Mouse (Mus musculus): ENCODE data around the gene Myh9. TPM values are rescaled to one million over a fixed set of nuclear protein-coding genes. Genes with fewer than 3 reads are reported as not detected.

Myh9 gene
- polyA plus RNA-seq, 1 experiment, result 187 TPM

DNA sequence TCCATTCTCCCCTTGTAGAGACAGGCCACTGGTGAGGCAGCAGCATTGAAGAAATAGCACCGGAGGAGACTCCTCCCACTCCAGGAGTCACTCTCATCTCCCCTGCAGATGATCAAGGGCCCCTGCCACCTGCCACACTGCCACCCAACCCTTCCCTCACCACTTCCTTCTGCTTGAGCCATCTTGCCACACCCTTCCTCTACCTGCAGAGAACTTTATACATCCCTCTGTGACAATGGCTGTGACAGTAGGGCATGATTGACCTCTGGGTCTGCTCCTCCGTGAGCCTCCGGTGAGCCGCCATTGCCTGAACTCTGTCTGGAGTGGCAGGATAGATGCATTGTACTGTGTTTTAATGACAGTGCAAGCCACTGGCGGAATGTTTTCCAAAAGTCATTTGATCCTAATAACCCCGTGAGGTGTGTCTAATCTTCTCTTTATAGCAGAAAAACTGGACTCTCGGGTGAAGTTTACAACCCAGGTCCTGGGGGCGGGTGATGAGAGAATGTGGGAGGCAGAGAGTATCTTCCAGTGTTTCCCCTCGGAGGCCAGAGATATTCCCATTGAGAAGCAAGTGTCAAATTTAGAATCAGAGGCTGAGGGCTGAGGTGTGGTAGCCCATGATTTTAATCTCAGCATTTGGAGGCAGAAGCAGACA lies 7.7 kb upstream of the Myh9 start:
- TF ChIP-seq GATA1 (IDR thresholded peaks at IDR 0.05; ENCODE audit: low read length), result no peak

DNA sequence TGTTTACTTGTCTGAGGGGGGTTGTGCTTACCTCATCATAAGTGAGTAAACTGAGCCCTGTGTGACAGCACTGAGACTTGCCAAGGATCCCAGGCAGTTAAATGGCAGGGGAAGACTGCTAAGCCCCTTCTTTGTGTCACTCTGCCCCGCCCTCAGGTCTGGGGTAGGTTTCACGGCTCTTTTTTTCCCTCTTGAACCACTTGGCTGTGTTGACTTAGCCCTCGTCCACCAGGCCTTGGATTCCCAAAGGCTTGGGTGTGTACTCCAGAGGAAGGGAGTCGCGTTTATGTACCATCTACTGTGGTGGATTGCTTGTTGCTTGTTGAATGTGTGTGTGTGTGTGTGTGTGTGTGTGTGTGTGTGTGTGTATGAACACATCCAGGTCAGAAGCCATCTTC lies 7.1 kb upstream of the Myh9 start:
- TF ChIP-seq GATA1 (IDR thresholded peaks at IDR 0.05; ENCODE audit: low read length), result no peak

DNA sequence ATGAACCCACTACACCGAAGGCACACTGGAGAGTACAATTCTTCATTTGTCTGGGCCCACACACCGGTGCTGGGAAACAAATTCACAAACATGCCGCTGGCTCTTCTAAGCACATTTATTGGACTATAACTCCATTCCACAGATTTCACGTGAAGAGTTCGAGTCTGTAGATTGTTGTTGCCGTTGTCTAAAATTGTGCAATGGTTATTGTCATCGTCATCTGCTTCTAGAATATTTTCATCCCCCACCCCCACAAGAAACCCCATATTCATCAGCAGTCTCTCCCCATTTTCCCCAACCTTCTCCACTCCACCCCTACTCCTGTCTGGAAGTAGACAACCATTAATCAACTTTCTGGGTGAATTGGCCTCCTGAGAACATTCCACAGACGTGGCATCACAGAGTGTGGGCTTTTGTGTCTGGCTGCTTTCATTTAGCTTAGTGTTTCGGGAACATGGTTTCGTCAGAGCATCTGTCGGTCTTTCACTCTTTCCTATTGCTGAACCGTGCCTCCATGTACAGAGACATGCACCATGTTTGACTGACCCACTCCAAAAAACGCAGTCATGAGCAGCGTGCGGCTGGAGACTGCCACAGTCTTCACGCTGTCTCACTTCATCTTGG lies 6.6 kb upstream of the Myh9 start:
- no peak for TF ChIP-seq GATA1 (IDR thresholded peaks at IDR 0.05; ENCODE audit: low read length)

DNA sequence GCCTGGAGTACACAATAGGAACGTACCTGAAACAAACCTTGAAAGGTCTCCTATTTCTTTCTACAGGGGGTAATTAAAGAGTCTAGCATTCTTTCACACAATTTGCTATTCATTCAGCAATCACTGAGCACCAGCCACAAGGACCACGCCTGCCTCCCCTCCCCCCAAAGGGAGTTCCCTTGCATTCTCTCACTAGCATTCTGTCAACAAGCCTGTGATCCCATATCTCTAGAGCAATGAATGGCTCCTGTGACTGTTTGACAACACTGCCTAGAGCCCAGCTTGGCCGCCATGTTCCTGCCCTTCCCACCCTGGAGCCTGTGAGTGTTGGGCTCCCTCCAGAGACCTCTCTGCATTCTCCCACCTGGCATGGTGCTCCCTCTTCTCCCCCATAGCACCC lies 5.9 kb upstream of the Myh9 start:
- TF ChIP-seq GATA1 (IDR thresholded peaks at IDR 0.05; ENCODE audit: low read length), result no peak

DNA sequence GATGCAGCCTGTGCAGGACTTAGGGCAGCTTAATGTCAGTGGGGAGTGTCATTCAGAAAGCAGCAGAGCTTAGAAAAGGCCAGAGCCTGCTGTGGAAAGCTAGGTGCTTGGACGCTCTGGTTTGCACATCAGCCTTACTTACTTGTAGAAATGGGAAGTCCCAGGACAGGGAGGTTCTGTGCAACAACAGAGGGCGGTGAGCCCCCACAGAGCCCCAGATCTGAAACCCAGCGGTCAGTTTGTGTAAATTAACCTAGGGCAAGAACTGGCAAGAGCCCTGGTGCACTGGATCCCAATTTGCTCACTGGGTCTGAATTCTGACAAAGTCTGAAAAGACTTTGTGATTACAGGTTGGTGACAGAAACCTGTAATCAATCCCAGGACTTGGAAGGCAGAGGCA lies 5.1 kb upstream of the Myh9 start:
- no peak for TF ChIP-seq GATA1 (IDR thresholded peaks at IDR 0.05; ENCODE audit: low read length)

DNA sequence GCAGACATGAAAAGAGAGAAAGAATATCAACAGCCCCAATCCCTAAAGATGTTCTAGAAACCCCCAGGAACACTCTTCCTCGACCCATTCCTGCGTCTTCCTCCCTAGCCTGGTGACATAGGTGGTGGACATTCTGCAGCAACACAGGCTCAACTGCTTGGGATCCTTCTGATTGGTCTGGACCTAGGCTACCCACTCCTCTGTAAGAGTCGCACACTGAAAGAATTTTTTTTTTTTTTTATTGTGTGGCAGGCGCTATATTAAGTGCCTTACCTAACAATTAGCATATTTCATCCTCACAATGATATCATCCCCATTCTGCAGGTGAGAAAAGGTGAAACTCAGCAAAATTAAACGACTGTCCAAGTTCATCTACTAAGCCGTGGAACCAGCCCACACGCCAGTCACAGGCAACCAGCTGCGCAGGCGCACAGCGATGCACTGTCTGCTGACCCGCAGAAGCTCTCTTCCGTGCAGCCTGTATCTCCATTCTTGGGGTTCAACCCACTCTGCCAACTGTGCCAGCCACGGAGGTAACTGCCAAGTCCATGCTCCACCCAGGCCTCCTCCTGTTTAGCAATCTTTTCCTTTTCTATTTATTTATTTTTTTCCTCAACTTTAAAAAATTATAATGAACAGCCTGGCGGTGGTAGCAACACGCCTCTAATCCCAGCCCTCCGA lies 3.1 kb upstream of the Myh9 start:
- TF ChIP-seq GATA1 (IDR thresholded peaks at IDR 0.05; ENCODE audit: low read length), result no peak

DNA sequence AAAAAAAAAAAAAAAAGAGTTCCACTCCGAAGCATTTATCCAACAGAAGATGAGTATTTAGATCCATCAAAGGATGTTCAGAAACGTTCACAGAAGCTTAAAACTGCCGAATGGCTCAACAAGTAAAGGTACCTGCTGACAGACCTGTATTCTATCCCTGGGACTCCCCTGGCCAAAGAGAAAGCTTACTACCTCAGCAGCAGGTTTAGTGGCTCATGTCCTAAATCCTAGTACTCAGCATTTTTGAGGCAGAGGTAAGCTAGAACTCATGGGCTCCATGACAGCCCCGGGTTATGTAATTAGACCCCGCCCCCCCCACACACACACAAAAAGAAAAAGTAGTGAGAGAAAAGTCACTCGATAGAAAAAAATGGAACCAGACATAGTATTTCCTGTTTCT lies 2.1 kb upstream of the Myh9 start:
- TF ChIP-seq GATA1 (IDR thresholded peaks at IDR 0.05; ENCODE audit: low read length), result no peak

DNA sequence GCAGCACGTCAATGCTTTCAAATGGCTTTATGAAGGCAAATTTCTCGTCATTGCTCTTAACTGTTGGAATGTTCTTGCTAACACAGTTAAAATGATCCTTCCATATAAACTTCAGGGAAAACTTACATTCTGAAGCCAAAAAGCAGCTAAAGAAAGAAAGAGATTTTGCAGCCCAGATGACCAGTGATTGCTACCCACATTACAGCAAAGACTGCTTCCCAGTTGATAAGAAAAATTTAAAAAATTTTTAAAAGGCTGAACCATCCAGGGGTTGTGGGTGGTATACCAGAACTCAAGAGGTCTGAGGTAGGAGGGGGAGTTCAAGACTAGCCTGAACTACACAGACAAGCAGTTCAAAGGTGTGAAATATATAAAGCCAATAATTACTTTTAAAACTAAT lies 1.1 kb upstream of the Myh9 start:
- TF ChIP-seq GATA1 (IDR thresholded peaks at IDR 0.05; ENCODE audit: low read length), result no peak

DNA sequence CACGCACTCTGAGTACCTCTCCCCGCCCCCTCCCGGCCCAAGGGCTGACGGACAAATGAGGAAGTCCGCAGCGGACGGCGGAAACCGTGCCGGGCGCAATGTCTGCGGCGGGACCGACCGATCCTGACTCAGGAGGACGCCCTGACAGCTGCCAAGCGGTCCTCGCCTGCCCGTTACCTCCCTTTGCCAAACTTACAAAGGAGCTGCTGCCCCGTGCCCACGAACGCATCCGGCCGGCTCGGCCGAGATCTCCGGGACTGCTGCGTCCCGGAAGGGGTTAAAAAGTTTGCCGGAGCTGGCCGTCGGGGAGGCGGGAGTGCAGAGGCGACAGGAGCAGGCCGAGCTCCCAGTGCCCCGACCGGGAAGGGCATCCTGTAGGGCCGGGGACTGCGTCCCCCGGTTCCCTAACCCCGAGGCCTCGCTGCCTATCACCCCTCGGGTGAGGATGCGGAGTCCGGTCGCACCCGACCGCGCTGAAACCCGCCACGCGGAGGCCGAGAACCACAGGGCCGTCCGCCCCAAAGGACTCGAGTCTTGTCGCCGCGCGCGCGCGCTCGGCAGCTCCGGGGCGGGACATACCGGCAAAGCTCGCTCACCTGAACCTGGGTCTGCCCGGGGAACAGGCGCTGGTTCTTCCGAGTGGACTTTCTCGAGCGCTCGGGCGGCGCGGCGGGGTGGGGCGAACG lies 471 bp downstream of the Myh9 start:
- no peak for TF ChIP-seq GATA1 (IDR thresholded peaks at IDR 0.05; ENCODE audit: low read length)

DNA sequence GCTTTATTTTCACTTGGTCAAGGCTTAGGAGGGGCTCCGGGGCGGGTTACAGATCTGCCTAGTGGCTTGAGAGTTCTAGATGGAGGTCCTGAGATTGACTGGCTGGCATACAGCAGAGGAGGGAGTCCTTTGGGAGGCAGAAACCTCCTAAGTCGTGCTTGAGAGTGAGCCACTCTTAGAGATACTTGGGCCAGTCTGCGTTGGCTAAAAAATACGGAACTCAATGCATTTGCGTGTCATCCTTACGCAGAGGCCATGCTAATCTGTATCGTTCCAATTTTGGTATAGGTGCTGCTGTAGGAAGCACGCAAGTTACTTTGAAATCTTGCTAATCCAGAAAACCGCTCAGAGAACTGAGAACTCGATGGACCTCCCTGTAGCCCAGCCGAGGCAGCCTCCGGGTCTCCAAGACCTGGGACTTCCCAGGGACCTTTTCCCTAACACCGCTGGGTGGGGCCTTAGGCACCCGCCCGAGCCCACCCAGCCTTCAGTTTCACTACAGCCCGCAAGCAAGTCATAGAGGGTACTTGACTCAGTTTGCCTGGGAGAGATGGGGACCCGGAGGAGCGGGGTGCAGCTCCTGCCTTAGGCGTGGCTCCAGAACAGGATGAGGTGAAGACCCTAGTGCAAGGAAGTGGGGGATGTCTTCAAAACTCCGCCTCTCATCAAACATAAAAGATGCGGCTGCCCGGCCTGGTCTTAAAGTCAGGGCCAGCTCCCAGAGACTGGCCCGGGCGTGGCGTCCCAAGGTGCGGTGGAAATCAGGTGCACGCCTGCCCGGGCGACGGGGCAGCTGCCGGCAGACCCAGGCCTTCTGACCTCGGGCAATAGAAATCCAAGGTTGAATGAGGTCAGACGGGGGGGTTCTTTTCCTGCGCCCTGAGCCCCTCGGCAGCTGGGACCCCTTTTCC lies 1.3 kb downstream of the Myh9 start:
- TF ChIP-seq GATA1 (IDR thresholded peaks at IDR 0.05; ENCODE audit: low read length), result no peak

DNA sequence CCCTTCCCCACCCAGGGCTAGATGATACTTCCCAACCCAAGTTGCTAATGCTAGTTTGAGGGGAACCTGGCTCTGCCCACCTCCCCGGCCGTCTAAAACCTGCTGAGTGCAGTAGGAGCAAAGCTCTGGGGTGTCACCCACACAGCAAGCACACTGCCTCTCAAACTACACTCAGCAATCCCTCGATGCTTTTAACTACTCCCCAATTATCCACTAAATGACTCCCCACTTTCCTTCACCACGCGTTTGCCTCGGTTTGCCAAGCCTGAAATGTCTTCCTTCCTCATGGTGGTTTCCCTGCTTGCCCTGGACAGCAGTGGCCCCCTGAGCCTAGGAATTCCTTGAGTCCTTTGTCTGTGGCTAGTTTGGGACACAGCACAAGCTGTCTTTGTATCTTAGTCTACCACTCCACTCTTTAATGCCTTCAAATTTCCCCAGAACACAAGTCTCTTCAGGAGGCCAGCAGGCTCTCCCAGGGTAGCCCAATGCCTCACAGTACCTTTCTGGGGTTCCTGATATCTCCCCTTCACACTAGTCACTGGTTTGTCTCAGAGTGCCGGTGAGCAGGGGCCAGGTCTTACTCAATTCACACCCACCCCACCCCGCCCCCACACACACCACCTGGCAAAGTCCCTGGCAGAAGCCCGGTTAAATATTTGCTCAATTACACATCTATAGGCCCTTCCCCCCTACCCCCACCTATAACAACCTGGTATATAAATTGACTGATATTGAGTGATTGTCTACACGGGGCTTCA lies 2.3 kb downstream of the Myh9 start:
- no peak for TF ChIP-seq GATA1 (IDR thresholded peaks at IDR 0.05; ENCODE audit: low read length)

DNA sequence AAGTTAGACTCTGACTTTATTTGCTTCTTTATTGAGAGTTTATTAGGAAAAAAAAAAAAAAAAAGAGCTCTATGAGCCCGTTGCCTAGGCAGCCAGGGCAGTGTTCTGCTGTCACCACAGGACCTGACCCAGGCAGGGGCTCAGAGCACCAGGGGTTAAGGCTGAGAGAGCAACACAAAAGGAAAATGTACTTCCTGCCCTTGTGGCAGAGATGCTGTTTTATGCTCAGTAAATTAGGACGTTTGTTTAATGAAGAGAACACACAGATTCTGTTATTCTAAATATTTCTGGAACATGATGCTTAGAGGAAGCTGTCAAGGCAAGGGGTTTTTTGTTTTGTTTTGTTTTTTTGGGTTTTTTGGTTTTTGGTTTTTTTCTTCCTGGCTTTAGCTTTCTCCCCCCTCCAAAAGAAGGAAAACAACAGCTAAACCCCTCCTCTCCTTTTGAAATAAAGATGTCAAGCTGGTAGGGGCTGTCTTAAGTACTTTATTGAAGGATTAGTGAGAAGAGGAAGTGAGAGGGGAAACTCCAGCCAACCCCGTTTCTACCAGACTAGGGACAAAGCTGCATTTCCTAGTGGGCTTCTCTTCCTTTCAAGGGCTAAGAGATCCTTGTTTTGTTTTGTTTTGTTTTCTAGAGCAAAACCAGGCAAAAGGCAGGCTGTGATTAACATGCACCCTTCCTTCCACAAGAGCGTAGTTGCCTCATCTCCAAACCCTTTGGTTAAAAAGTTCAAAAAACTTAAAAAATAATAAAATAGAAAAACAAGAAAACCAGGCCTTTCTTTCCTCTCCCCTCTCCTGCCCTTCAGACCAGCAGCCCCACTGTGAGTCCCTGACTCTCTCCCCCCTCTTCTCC lies 3.2 kb downstream of the Myh9 start:
- TF ChIP-seq GATA1 (IDR thresholded peaks at IDR 0.05; ENCODE audit: low read length), result no peak

DNA sequence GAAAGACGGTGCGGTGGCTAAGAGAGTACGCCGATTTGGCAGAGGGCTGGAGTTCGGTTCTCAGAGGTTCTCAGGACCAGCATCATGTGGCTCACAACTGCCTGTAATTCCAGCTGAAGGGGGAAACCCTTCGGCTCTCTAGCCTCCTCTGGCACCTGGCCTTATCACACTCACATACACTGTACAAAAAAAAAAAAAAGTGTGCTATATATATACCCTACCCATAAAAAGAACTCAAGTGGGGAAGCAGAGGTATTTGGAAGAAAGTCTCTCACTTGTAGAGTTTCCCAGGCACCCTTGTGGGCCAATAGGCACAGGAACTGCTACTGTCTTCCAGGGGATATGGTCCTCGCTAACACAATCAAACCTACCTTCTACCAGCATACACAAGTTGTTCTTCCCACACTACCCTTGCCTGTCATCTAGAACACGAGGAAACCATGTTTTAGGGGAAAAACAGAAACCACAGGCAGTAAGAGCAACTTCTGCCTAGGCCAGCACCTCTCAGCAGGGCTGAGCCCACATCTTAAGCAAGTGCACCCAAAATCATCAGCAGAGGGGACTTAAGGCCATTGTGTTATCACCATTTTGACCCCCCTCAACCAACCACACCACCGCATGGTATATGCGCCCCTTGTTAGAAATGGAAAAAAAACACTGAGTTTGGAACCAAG lies 4.4 kb downstream of the Myh9 start:
- TF ChIP-seq GATA1 (IDR thresholded peaks at IDR 0.05; ENCODE audit: low read length), result no peak

Data from G1E-ER4 (cell line).